4 mouse cellular contexts compared by ENCODE assay signal in the genomic region with DNA sequence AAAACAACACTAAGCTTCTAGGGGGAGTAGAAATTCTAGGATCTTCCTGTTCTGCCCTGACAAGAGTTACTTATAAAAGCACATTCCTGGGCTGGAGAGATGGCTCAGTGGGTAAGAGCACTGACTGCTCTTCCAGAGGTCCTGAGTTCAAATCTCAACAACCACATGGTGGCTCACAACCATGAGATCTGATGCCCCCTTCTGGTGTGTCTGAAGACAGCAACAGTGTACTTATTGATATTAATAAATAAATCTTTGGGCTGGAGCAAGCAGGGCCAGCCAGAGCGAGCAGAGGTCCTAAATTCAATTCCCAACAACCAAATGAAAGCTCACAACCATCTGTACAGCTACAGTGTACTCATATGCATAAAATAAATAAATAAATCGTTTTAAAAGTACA. TPM values are rescaled to one million over a fixed set of nuclear protein-coding genes. Genes with fewer than 3 reads are reported as not detected.
"Had no signal": no experiment of that assay in that cellular context is flagged by ENCODE, and none has a peak within 500 bp of the region (broad histone marks: within the 10 kb centered on the region; RNA-seq: fewer than 3 reads in every experiment).

No protein-coding gene starts in this region.

RNA-seq across cellular contexts. Expression of gene Pgbd5, which starts 10.7 kb away (rescaled TPM):
- total RNA-seq: liver, adult 2 months; megakaryocyte progenitor cell, adult 5-6 weeks; megakaryocyte-erythroid progenitor cell, adult 5-6 weeks; monocyte, adult 5-6 weeks had no signal
- polyA plus RNA-seq: liver, adult 2 months had no signal
